ENCODE assay signal across 22 mouse cellular contexts in the genomic region with DNA sequence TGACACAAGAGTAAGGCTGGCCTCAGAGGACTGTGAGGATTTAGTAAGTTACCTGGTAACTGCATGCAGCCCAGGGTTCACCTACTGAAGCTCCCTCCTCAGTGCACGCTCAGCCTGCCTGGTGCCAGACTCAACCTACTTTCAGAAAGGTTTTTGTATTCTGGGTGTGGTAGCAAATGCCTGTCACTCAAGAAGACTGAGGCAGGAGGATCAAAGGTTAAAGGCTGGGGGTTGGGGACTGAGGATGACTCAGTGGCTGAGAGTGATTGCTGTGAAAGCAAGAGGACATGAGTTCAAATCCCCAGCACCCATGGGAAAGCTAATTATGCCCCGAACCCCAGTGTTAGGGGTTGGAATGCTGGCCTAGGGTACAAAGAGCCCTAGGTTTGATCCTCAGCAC. TPM values are rescaled to one million over a fixed set of nuclear protein-coding genes. Genes with fewer than 3 reads are reported as not detected.
A peak's percentile ranks its signal among the peaks of the same experiment; 100 is the strongest.
DNase-seq lines count a peak whose midpoint lies in the region; ATAC-seq lines count a peak whose summit lies in the region.
"Had no signal": no experiment of that assay in that cellular context is flagged by ENCODE, and none has a peak within 500 bp of the region (broad histone marks: within the 10 kb centered on the region; RNA-seq: fewer than 3 reads in every experiment).

No protein-coding gene starts in this region.

- no peak overlapping the region for H3K9ac ChIP-seq in midbrain, embryonic 11.5 days (ENCODE audit: low read length)

- no peaks in the 10 kb centered on the region for H3K4me1 ChIP-seq in midbrain, embryonic 11.5 days (ENCODE audit: control insufficient read depth, insufficient read depth, low read length)
- H3K4me1 ChIP-seq in midbrain, embryonic 10.5 days: peaks cover 5% of the 10 kb centered on the region; the same call in 1 of the 2 replicates

- H3K4me2 ChIP-seq in midbrain, embryonic 11.5 days: no peak overlapping the region

- WGBS in midbrain, embryonic 11.5 days: 90% methylated on average over 2 of the region's 2 CpGs
- 80% methylated on average over 2 of the region's 2 CpGs for WGBS in midbrain, embryonic 10.5 days

- no peaks in the 10 kb centered on the region for H3K9me3 ChIP-seq in midbrain, embryonic 11.5 days (ENCODE audit: control insufficient read depth, low read length)
- H3K9me3 ChIP-seq in midbrain, embryonic 10.5 days (replicated peaks): no peaks in the 10 kb centered on the region
- H3K9me3 ChIP-seq: G1E had no signal

- peak; percentile 65 for DNase-seq in midbrain, embryonic 11.5 days (ENCODE audit: low spot score, missing footprints)
- DNase-seq in midbrain, embryonic 10.5 days (ENCODE audit: low spot score): no peak
- peak; percentile 56 for DNase-seq in ES-CJ7 (ENCODE audit: low read depth, low spot score)
- peak; percentile 67 for DNase-seq in ZHBTc4 (ENCODE audit: low read depth, low spot score)
- DNase-seq in natural killer cell, adult 2 months (ENCODE audit: low spot score in 2 of 2): no peak
- no peak for DNase-seq in retina, postnatal 1 day
- DNase-seq: adrenal gland, adult 2 months; adrenal gland, adult 8-10 months; adrenal gland, postnatal 10 days; adrenal gland, postnatal 14 days; adrenal gland, postnatal 25 days; adrenal gland, postnatal 36 days; B cell, adult 2 months; cerebellum, adult 11 months; cerebellum, adult 11-12 months; cerebellum, adult 18-20 months; cerebellum, adult 2 months; cerebellum, adult 8-10 months had no signal

- no peak overlapping the region for H3K4me3 ChIP-seq in midbrain, embryonic 11.5 days (ENCODE audit: low read depth, low read length)
- no peak overlapping the region for H3K4me3 ChIP-seq in midbrain, embryonic 10.5 days

- no peak overlapping the region for H3K27ac ChIP-seq in midbrain, embryonic 11.5 days (ENCODE audit: low read depth, low read length)
- no peak overlapping the region for H3K27ac ChIP-seq in midbrain, embryonic 10.5 days (replicated peaks)

- no peaks in the 10 kb centered on the region for H3K36me3 ChIP-seq in midbrain, embryonic 11.5 days (ENCODE audit: control insufficient read depth, insufficient read depth, low read length)
- H3K36me3 ChIP-seq in midbrain, embryonic 10.5 days: no peaks in the 10 kb centered on the region
- H3K36me3 ChIP-seq: G1E had no signal

- ATAC-seq in midbrain, embryonic 11.5 days (ENCODE audit: low FRiP score): no peak
- ATAC-seq: activated CD4-positive, CD25-positive, alpha-beta regulatory T cell, adult 4 months; CD4-positive, CD25-positive, alpha-beta regulatory T cell, adult 4 months; Patski had no signal

- peaks cover 27% of the 10 kb centered on the region for H3K27me3 ChIP-seq in midbrain, embryonic 11.5 days (ENCODE audit: control insufficient read depth, insufficient read depth, low read length)
- peaks cover 76% of the 10 kb centered on the region for H3K27me3 ChIP-seq in midbrain, embryonic 10.5 days (ENCODE audit: low read depth, poor library complexity, severe bottlenecking)
- H3K27me3 ChIP-seq: Patski had no signal

RNA-seq across cellular contexts. Expression of gene Dlx4, which starts 9.4 kb away (rescaled TPM):
- polyA plus RNA-seq in midbrain, embryonic 11.5 days (2014; fragmentation: Nextera tagmentation; extraction: Ambion mirVana): not detected in 2 replicates
- polyA plus RNA-seq in midbrain, embryonic 10.5 days (2016; fragmentation: Nextera tagmentation; extraction: Ambion mirVana): 0.10 and 0.15 TPM in 2 replicates
- polyA plus RNA-seq: activated CD4-positive, CD25-positive, alpha-beta regulatory T cell, adult 4 months; CD4-positive, CD25-positive, alpha-beta regulatory T cell, adult 4 months; G1E had no signal

RNA-seq across cellular contexts. Expression of gene Dlx3, which starts 35.6 kb away (rescaled TPM):
- 0.59 and 0.65 TPM in 2 replicates for polyA plus RNA-seq in midbrain, embryonic 11.5 days (2014; fragmentation: Nextera tagmentation; extraction: Ambion mirVana)
- polyA plus RNA-seq in midbrain, embryonic 10.5 days (2016; fragmentation: Nextera tagmentation; extraction: Ambion mirVana): 0.89 and 1.3 TPM in 2 replicates
- polyA plus RNA-seq: activated CD4-positive, CD25-positive, alpha-beta regulatory T cell, adult 4 months; G1E; Patski had no signal

Comparison
In these comparisons a context has a peak if more than half of its experiments do, and no peak if none do; other contexts are left out.
1. DNase-seq: peak in midbrain, embryonic 11.5 days (single experiment), ES-CJ7 (single experiment) and ZHBTc4 (single experiment); none in midbrain, embryonic 10.5 days (single experiment), natural killer cell, adult 2 months (0 of 2) and retina, postnatal 1 day (single experiment).